20 mouse cellular contexts compared by ENCODE assay signal in genomic region chr9:77758481-77758880, GRCm38 (mm10). TPM values are rescaled to one million over a fixed set of nuclear protein-coding genes. Genes with fewer than 3 reads are reported as not detected.
A peak's percentile ranks its signal among the peaks of the same experiment; 100 is the strongest.
DNase-seq lines count a peak whose midpoint lies in the region; ATAC-seq and TF ChIP-seq lines count a peak whose summit lies in the region.
"Had no signal": no experiment of that assay in that cellular context is flagged by ENCODE, and none has a peak within 500 bp of the region (broad histone marks: within the 10 kb centered on the region; RNA-seq: fewer than 3 reads in every experiment).

No protein-coding gene starts in this region.

- H3K4me3 ChIP-seq in erythroblast, embryonic 14.5 days (replicated peaks), result peak overlapping the region; percentile 4
- no peak overlapping the region for H3K4me3 ChIP-seq in liver, embryonic 12.5 days
- H3K4me3 ChIP-seq in liver, embryonic 11.5 days (ENCODE audit: low read depth, low read length), result no peak overlapping the region
- no peak overlapping the region for H3K4me3 ChIP-seq in hindbrain, postnatal 0 days (ENCODE audit: low read length)
- H3K4me3 ChIP-seq: embryonic facial prominence, embryonic 12.5 days; forebrain, embryonic 15.5 days; heart, embryonic 12.5 days; hindbrain, embryonic 10.5 days had no signal

- ATAC-seq in erythroblast, adult 5-6 weeks (replicated peaks; ENCODE audit: low FRiP score, poor library complexity, severe bottlenecking), result no peak
- no peak for ATAC-seq in liver, embryonic 12.5 days
- ATAC-seq in liver, embryonic 11.5 days (replicated peaks; ENCODE audit: low FRiP score), result no peak
- ATAC-seq in hindbrain, postnatal 0 days, result no peak
- ATAC-seq: forebrain, embryonic 15.5 days had no signal

- H3K4me1 ChIP-seq in erythroblast, embryonic 14.5 days (ENCODE audit: control insufficient read depth), result peaks cover 38% of the 10 kb centered on the region
- peaks cover 47% of the 10 kb centered on the region for H3K4me1 ChIP-seq in liver, embryonic 12.5 days
- H3K4me1 ChIP-seq in liver, embryonic 11.5 days (replicated peaks; ENCODE audit: control insufficient read depth, insufficient read depth, low read length), result peaks cover 9% of the 10 kb centered on the region; the same call in 1 of the 2 replicates
- no peaks in the 10 kb centered on the region for H3K4me1 ChIP-seq in hindbrain, postnatal 0 days (ENCODE audit: insufficient read depth, low read length)

- H3K9ac ChIP-seq in liver, embryonic 12.5 days, result no peak overlapping the region
- no peak overlapping the region for H3K9ac ChIP-seq in liver, embryonic 11.5 days (ENCODE audit: low read depth, low read length)
- H3K9ac ChIP-seq in hindbrain, postnatal 0 days (replicated peaks; ENCODE audit: low read length), result no peak overlapping the region
- H3K9ac ChIP-seq: embryonic facial prominence, embryonic 12.5 days; forebrain, embryonic 15.5 days; heart, embryonic 12.5 days; hindbrain, embryonic 14.5 days had no signal

- TF ChIP-seq CTCF in hindbrain, postnatal 0 days (IDR thresholded peaks at IDR 0.05; ENCODE audit: low read depth), result no peak

- WGBS in liver, embryonic 12.5 days (ENCODE audit: insufficient replicate concordance), result 87% methylated on average over 8 of the region's 8 CpGs
- 81% methylated on average over 8 of the region's 8 CpGs for WGBS in liver, embryonic 11.5 days
- 72% methylated on average over 8 of the region's 8 CpGs for WGBS in hindbrain, postnatal 0 days

- DNase-seq in liver, embryonic 11.5 days (ENCODE audit: low spot score), result no peak
- DNase-seq in NIH3T3 (ENCODE audit: low read depth), result peak; percentile 69
- DNase-seq in frontal cortex, postnatal 14 days (ENCODE audit: low spot score in 2 of 2), result no peak
- no peak for DNase-seq in hindbrain, postnatal 0 days (ENCODE audit: low spot score)
- DNase-seq: adrenal gland, adult 8-10 months; adrenal gland, postnatal 36 days; cerebellum, adult 2 months; cerebellum, postnatal 14 days; embryo, embryonic 11 days; gastrocnemius, postnatal 10 days; heart, adult 18-20 months had no signal

- H3K27ac ChIP-seq in liver, embryonic 12.5 days, result peak overlapping the region; percentile 93; the same call in 1 of the 2 replicates
- no peak overlapping the region for H3K27ac ChIP-seq in liver, embryonic 11.5 days (ENCODE audit: low read depth, low read length)
- no peak overlapping the region for H3K27ac ChIP-seq in hindbrain, postnatal 0 days
- H3K27ac ChIP-seq: embryonic facial prominence, embryonic 12.5 days; forebrain, embryonic 15.5 days; hindbrain, embryonic 10.5 days; hindbrain, embryonic 14.5 days had no signal

- H3K4me2 ChIP-seq in liver, embryonic 12.5 days, result peak overlapping the region; percentile 72; the same call in 1 of the 2 replicates
- no peak overlapping the region for H3K4me2 ChIP-seq in liver, embryonic 11.5 days
- no peak overlapping the region for H3K4me2 ChIP-seq in hindbrain, postnatal 0 days (ENCODE audit: low read depth, low read length)
- H3K4me2 ChIP-seq: embryonic facial prominence, embryonic 12.5 days; forebrain, embryonic 15.5 days; heart, embryonic 12.5 days; hindbrain, embryonic 14.5 days had no signal

- no peaks in the 10 kb centered on the region for H3K9me3 ChIP-seq in erythroblast, embryonic 14.5 days (ENCODE audit: control insufficient read depth, low read length)
- no peaks in the 10 kb centered on the region for H3K9me3 ChIP-seq in liver, embryonic 12.5 days (replicated peaks)
- H3K9me3 ChIP-seq in liver, embryonic 11.5 days (ENCODE audit: control insufficient read depth, low read length), result no peaks in the 10 kb centered on the region
- no peaks in the 10 kb centered on the region for H3K9me3 ChIP-seq in hindbrain, postnatal 0 days (ENCODE audit: low read length)
- H3K9me3 ChIP-seq: embryonic facial prominence, embryonic 12.5 days; forebrain, embryonic 15.5 days; heart, embryonic 12.5 days; hindbrain, embryonic 10.5 days had no signal

- peaks cover 66% of the 10 kb centered on the region for H3K36me3 ChIP-seq in erythroblast, embryonic 14.5 days (ENCODE audit: control insufficient read depth)
- H3K36me3 ChIP-seq in liver, embryonic 12.5 days, result peaks cover 52% of the 10 kb centered on the region
- peaks cover 4% of the 10 kb centered on the region; the same call in 1 of the 2 replicates for H3K36me3 ChIP-seq in liver, embryonic 11.5 days (ENCODE audit: control insufficient read depth, insufficient read depth, low read length)
- no peaks in the 10 kb centered on the region for H3K36me3 ChIP-seq in hindbrain, postnatal 0 days (ENCODE audit: insufficient read depth, low read length)
- H3K36me3 ChIP-seq: forebrain, embryonic 15.5 days had no signal

- 0 out of 2 replicates have a peak, but pooled peaks cover under 1% of the 10 kb centered on the region for H3K27me3 ChIP-seq in erythroblast, embryonic 14.5 days (ENCODE audit: control insufficient read depth)
- no peaks in the 10 kb centered on the region for H3K27me3 ChIP-seq in liver, embryonic 12.5 days (replicated peaks)
- no peaks in the 10 kb centered on the region for H3K27me3 ChIP-seq in liver, embryonic 11.5 days (replicated peaks; ENCODE audit: control insufficient read depth, insufficient read depth, low read length)
- no peaks in the 10 kb centered on the region for H3K27me3 ChIP-seq in hindbrain, postnatal 0 days (ENCODE audit: insufficient read depth, low read length)
- H3K27me3 ChIP-seq: CH12.LX; embryonic facial prominence, embryonic 12.5 days; forebrain, embryonic 15.5 days; heart, embryonic 12.5 days had no signal

RNA-seq across cellular contexts. Expression of gene Gclc, which starts 4.1 kb away (rescaled TPM):
- 3.6 and 4.2 TPM in 2 replicates for polyA plus RNA-seq in erythroblast, embryonic 14.5 days (2012)
- 86.1 and 90.7 TPM in 2 replicates for total RNA-seq in erythroblast, adult 5-6 weeks (2015; ENCODE audit: low replicate concordance)
- 92.9 and 131 TPM in 2 replicates for total RNA-seq in erythroblast, adult 5-6 weeks (2017; ENCODE audit: low replicate concordance)
- 44.5 and 45.0 TPM in 2 replicates for polyA plus RNA-seq in liver, embryonic 12.5 days (2016; fragmentation: Nextera tagmentation; extraction: Ambion mirVana)
- 29.7 and 32.8 TPM in 2 replicates for polyA plus RNA-seq in liver, embryonic 11.5 days (2014; fragmentation: Nextera tagmentation; extraction: Ambion mirVana)
- total RNA-seq in hindbrain, postnatal 0 days (2014; rRNA removed), result 21.7 and 24.9 TPM in 2 replicates
- polyA plus RNA-seq in hindbrain, postnatal 0 days (2015; fragmentation: Nextera tagmentation; extraction: Ambion mirVana), result 16.3 and 16.9 TPM in 2 replicates
